Mouse (Mus musculus) sigmoid colon, adult 10 weeks (tissue): ENCODE results near the gene Sigmar1. TPM values are rescaled to one million over a fixed set of nuclear protein-coding genes. Genes with fewer than 3 reads are reported as not detected.

Experiments used
- polyA plus RNA-seq: library from polyadenylated mRNA; stranded (reverse); fragments of 350-450 nt; fragmentation: Illumina TruSeq; extraction: RNeasy Lipid Tissue Mini Kit (QIAGEN cat#74804); gene quantifications from one replicate; pipeline ENCODE4 v1.2.3, GENCODE M21; 2014; ENCODE audit warnings: low read depth, low replicate concordance

Sigmar1 gene
- polyA plus RNA-seq: 46.4 TPM

GRCm38 (mm10) chr4:41755338-41756305, at the start of gene Sigmar1:
Sigmar1 (minus strand) TSS chr4:41756157.

GRCm38 (mm10) chr4:41774002-41774401, 18.0 kb upstream of the Sigmar1 start, which contains the start of gene Ccl27a:
Ccl27a (minus strand) TSS chr4:41774247.

DNA sequence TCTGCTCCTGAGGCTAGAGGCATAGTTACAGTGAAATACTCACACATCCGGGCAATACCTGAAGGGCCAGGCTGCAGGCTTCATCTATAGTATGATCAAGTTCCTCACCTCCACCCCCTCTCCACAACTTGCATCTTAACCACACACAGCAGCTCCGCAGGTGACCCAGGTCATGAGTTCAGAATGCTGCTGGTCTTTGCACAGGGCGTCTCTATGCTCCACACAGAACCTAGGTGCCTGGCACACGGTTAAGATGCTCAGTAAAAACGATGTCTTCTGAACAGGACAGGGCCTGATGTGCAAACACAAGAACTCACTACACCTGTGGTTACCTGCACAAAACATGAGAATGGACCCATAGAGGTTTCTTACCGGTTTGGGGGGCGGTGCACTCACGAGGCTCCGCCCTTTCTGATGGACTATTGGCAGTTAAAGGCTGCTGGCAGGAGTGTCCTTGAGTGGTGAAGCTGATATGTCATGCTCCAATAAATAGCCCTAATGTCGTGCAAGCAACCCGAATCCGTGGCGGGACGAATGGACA, 1.1 kb downstream of the Sigmar1 start, which contains the start of gene Galt:
TSS of gene Galt (plus strand) at position 432 of the 541 bp plus-strand sequence.

GRCm38 (mm10) chr4:41731052-41731765, 24.7 kb downstream of the Sigmar1 start, which contains the start of gene Arid3c:
Arid3c (minus strand) TSS chr4:41731142.

DNA sequence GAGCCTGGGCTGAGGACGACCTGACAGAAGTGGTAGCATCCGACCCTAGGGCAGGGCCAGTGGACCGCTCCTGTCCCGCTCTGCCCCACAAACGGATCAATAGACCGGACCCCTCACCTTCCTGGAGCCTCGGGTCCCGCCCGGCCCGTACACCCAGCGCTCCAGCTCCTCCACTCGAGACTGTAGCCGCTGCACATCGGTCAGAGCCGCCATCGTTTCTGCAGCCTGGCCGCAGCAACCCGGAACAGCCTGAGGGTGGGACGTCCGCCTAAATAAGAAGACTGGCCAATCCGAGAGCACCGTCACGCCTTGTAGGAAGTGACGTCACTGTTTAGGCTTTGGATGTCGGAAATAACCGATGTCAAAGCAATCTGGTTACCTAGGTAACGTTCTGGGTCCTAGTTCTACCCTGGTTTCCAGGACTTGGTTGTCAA, 33.0 kb downstream of the Sigmar1 start, which contains the start of gene Dctn3:
TSS of gene Dctn3 (minus strand) at position 253 of the 434 bp plus-strand sequence.

DNA sequence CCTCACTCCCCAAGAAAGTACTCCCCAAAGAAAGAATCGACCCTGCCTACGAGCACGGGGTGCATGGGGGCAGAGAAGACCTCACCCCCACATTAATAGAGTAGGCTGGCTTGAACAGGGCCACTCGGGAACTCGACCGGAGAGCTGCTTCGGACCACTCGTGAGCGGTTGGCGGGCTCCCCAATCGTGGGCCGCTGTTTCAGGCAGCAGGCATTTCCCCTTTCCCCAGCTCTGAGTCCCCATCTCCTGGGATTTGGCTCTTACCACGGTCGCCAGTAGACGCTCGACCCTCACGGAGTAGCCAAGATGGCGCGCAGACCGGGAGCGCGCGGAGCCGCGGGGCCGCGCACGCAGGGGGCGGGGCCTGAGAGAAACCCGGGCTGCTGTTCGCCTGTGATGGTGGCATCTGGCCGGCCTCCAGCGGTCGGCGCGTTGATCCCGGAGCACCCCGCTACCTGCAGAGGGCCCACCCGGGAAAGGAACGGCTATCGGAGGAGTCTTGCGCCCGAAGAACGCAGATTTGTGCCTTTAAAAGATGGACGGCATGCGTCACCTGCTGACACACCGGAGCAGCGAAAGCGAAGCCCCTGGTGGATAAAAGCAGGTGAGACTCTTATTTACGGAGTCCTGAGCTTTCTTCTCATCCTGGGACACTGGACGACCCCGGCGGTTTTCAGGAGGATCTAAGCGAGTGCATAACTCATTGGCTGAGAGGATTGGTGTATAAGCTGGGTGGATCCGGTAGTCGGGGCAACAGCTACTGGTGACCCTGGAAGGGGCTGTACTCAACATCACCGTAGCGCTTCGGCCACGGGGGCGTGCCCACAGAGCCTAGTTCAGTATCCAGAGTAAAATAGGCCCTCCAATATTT, 42.5 kb downstream of the Sigmar1 start, which contains the start of gene Rpp25l:
TSS of gene Rpp25l (minus strand) at position 338 of the 871 bp plus-strand sequence.

GRCm38 (mm10) chr4:41699783-41700182, 56.2 kb downstream of the Sigmar1 start, which contains the start of gene Il11ra1:
Il11ra1 (plus strand) TSS chr4:41699989.

DNA sequence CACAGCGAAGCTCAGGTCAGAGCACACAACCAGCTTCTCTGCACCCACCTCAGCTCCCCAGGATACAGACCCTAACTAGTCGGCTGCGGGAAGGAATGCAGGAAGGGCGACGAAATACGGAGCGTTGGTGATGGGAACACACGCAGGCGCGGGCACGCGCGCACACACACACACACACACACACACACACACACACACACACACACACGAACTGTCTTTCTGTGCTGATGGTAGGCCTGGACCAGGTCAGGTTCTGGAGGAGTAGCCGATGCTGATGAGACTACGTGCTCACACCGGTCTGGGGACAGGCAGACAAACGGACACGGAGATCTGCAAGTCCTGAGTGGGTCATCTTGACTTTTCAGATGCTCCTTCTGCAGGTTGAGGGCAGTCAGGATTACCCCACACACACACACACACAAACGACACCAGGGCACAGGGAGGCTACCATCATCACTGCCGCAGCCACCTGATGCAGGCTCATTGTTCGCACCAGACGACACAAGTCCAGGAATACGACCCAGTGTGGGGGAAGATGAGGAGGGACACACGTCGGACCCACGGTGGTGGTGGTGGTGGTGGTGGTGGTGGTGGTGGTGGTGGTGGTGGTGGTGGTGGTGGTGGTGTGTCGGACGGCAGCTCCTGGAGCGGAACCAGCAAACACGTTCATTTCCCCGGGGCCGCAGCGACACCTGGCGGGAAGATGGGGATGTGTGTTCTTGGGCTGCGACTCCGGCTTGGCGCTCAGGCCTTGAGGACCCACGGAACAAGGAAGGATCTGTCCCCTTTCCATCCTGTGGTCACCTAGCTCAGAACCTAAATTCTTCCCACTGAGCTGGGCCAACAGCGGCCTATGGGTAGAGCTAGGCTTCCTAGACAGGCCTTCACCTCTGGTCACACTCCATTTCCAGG, 58.8 kb downstream of the Sigmar1 start, which contains the start of gene Cntfr:
TSS of gene Cntfr (minus strand) at position 160 of the 912 bp plus-strand sequence.

Other genes starting within 250 kb of the Sigmar1 start
- not detected for gene 1110017D15Rik, start 238.8 kb downstream of the Sigmar1 start, polyA plus RNA-seq
- gene Fam219a, start 186.6 kb downstream of the Sigmar1 start, polyA plus RNA-seq: 1.6 TPM
- not detected for gene Dnaic1, start 186.4 kb downstream of the Sigmar1 start, polyA plus RNA-seq
- not detected for gene Enho, start 115.8 kb downstream of the Sigmar1 start, polyA plus RNA-seq
- gene Cntfr, start 59.1 kb downstream of the Sigmar1 start, polyA plus RNA-seq: not detected
- gene Il11ra1, start 56.2 kb downstream of the Sigmar1 start, polyA plus RNA-seq: 12.3 TPM
- gene Rpp25l, start 42.6 kb downstream of the Sigmar1 start, polyA plus RNA-seq: 0.57 TPM
- gene Dctn3, start 33.0 kb downstream of the Sigmar1 start, polyA plus RNA-seq: 38.7 TPM
- gene Arid3c, start 25.0 kb downstream of the Sigmar1 start, polyA plus RNA-seq: not detected
- gene Galt, start 929 bp downstream of the Sigmar1 start, polyA plus RNA-seq: 1.5 TPM
- gene Ccl27a, start 18.1 kb upstream of the Sigmar1 start, polyA plus RNA-seq: 7.8 TPM
- not detected for gene Gm21541, start 147.5 kb upstream of the Sigmar1 start, polyA plus RNA-seq
- gene Gm20878, start 185.4 kb upstream of the Sigmar1 start, polyA plus RNA-seq: 2.0 TPM
- gene Fam205a4, start 209.9 kb upstream of the Sigmar1 start, polyA plus RNA-seq: 0.16 TPM